Mouse (Mus musculus): Measurements from ENCODE around the gene Adamts15.

Adamts15 gene

GRCm38 (mm10) chr9:30922197-30922894 lies at the start of gene Adamts15:
Gene Adamts15 (minus strand): TSS chr9:30922452.
- peak; percentile 75 for DNase-seq (ENCODE audit: extremely low spot score, low spot score)

GRCm38 (mm10) chr9:30971967-30972366 lies 49.7 kb upstream of the Adamts15 start:
- DNase-seq (ENCODE audit: extremely low spot score, low spot score), result no peak

- DNase-seq (ENCODE audit: extremely low spot score, low spot score), result no peak
Measured at GRCm38 (mm10) chr9:30970001-30970400, 47.7 kb upstream of the Adamts15 start.

- no peak for DNase-seq (ENCODE audit: extremely low spot score, low spot score)
Measured at GRCm38 (mm10) chr9:30968130-30968529, 45.9 kb upstream of the Adamts15 start.

DNA sequence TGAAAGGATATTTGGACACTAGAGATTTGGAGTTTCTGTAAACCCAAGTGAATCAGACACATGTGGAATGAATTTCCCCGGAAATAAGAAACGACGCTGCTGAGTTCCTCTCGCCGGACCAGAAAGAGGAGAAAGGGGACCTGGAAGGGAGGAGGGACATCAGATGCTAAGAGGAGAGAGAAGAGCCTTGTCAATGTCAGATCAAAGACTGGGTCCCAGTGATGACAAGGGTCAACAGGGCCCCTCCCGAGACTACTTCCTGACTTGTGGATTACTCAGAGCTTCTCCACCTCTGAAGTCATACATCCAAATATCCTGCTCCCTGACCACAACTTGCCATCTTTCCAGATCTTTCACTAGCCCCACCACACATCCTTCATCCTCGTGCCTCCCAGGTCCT lies 44.6 kb upstream of the Adamts15 start:
- no peak for DNase-seq (ENCODE audit: extremely low spot score, low spot score)

DNA sequence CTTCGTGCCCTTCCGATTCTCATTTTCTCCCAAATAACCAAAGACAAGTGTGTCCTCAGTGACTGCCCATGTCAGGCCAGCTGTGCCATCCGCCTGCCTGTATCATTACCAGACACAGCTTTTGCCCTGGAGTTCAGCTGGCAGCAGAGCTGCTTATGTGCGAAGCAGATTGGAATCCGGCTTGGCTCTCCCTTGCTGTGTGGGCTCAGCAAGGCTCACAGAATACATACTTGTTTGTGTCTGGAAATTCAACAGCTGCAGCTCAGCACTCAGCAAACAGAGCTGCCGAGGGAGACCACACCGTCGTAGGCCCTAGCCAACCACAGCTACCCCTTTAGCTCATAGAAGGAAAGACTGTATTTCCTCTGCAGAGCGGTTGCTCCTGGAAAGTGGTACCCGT lies 42.4 kb upstream of the Adamts15 start:
- no peak for DNase-seq (ENCODE audit: extremely low spot score, low spot score)

DNA sequence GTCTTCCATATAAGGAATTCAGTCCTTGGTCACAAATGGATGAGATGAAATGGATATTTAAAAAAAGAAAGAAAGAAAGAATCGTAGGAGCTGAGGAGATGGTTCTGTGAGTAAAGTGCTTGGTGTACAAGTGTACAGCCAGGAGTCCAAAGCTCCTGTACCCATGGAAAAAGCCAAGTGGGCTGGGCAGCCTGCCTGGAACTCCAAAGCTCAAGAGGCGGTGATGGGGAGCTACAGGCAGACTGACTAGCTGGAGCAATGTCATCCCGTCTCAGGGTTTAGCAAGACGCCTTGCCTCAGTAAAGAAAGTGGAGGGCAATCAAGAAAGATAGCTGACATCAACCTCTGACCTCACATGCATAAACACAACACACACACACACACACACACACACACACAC lies 41.5 kb upstream of the Adamts15 start:
- no peak for DNase-seq (ENCODE audit: extremely low spot score, low spot score)

DNA sequence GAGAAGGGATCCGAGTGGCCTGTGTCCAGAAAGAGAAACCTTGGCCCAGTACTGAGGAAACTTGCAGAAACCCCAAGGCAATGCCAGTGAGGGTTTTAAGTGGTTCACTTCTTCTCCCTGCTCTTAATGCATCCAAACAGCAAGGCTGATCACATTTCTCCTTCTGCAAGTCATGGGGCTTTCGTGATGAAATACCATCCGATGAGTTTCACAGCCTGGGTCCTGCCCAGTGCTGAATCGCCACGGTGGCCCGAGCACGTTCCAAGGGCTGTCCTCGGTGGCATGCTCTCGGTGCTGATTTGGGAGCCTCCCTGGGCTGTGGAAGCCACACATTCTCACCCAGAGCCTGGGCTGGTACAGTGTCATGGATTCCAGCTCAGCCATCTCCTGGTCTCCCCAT lies 33.0 kb upstream of the Adamts15 start:
- DNase-seq (ENCODE audit: extremely low spot score, low spot score), result no peak

DNA sequence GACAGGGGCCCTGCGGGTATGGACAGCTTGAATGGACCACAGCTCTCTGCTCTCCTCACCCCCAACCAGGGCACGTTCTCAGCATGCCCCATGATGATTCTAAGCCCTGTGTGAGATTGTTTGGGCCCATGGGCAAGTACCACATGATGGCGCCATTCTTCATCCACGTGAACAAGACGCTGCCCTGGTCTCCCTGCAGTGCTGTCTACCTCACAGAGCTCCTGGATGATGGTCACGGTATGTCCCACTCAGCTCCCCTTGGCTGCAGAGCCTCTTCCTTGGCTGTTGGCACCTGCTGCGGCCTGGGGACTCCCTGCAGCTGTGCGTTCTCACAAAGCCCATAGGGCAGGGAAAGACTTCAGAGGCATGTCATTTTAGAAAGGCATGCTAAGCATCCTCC lies 31.0 kb upstream of the Adamts15 start:
- no peak for DNase-seq (ENCODE audit: extremely low spot score, low spot score)

DNA sequence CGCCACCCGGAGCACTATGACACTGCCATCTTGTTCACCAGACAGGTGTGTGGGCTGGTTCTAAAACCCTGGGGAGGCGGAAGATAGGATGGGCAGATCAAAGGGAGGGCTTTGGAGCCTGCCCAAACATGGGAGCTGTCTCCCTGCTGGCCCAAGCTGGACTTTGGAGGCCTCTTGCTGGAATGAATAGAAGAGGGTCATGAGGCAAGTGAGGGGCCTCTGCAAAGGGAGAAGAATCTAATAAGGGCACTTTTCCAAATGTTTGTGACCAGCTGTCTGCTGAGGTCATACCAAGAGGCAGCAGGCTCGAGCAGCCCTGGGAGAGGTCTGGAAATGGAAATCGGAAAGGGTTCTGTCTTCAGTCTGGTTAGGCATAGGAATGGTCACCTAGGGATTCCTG lies 29.2 kb upstream of the Adamts15 start:
- no peak for DNase-seq (ENCODE audit: extremely low spot score, low spot score)

GRCm38 (mm10) chr9:30950592-30950991 lies 28.3 kb upstream of the Adamts15 start:
- DNase-seq (ENCODE audit: extremely low spot score, low spot score), result no peak

DNA sequence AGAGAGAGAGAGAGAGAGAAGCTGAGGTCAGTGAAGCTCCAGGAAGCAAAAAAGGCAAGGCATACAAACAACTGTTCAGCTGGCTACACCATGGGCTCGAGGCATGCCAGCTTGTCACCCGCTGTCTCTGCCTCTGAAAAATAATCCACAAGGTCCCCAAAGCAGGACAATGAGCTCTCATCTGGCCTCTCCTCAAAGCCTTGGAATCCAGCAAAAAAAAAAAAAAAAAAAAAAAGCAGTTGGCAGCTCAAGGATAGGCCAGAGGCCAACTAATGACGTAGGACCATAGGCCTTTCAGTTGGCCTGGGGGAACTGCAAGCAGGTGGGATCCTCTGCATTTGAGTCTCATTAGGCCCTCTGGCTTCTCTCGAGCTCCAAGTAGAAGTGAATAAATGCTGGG lies 27.7 kb upstream of the Adamts15 start:
- DNase-seq (ENCODE audit: extremely low spot score, low spot score), result no peak

DNA sequence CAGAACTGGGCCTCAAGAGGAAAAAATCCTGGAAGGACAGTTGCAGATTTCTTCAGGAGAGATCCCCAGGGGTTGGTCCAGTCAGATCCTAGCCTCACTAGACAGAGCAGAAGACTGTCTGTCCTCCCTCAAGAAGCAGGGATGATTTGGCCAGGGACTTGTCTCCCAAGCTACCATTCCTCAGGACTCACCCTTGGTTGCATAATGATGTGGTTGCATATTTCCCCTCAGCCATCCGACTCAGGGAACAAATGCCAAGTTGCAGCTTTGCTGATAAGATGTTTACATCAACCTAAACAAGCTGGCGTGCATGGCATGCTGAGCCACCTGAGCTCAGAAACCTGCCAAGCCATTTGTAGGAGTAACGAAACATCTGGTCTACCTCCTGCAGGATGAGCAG lies 27.2 kb upstream of the Adamts15 start:
- DNase-seq (ENCODE audit: extremely low spot score, low spot score), result no peak

DNA sequence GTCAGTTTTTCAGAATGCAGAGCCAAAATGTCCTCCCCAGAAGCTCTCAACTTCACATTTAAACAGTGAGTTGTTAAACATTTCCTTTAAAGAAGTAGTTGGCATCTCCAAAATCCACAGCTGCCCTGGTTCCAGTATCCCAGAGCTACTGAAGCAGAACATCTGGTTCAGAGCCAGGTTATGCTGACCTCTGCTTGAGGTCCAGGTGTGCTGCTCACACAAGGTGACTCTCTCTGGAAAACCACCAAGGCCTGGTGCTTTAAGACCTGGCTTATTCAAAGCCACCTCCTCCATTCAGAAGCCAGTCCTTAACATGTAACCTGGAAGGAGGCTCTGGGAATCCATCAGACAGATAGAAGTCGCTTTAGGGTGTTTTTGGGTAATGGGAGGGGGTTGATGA lies 23.0 kb upstream of the Adamts15 start:
- no peak for DNase-seq (ENCODE audit: extremely low spot score, low spot score)

GRCm38 (mm10) chr9:30944234-30944633 lies 22.0 kb upstream of the Adamts15 start:
- no peak for DNase-seq (ENCODE audit: extremely low spot score, low spot score)

DNA sequence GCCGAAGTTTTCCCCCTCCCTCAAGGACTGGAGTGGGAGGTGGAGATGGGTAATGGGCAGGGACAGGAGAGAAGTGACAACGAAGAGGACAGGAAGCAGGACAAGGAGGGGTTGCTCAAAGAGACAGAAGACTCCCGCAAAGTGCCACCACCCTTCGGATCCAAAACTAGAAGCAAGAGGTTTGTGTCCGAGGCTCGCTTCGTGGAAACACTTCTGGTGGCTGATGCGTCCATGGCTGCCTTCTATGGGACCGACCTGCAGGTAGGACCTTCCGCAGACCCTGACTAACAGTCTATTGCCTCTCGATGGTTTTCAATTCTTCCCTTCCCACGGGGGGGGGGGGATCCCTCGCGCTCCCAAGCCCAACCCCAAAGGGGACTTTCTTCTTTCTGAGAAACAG lies 21.1 kb upstream of the Adamts15 start:
- DNase-seq (ENCODE audit: extremely low spot score, low spot score), result no peak

DNA sequence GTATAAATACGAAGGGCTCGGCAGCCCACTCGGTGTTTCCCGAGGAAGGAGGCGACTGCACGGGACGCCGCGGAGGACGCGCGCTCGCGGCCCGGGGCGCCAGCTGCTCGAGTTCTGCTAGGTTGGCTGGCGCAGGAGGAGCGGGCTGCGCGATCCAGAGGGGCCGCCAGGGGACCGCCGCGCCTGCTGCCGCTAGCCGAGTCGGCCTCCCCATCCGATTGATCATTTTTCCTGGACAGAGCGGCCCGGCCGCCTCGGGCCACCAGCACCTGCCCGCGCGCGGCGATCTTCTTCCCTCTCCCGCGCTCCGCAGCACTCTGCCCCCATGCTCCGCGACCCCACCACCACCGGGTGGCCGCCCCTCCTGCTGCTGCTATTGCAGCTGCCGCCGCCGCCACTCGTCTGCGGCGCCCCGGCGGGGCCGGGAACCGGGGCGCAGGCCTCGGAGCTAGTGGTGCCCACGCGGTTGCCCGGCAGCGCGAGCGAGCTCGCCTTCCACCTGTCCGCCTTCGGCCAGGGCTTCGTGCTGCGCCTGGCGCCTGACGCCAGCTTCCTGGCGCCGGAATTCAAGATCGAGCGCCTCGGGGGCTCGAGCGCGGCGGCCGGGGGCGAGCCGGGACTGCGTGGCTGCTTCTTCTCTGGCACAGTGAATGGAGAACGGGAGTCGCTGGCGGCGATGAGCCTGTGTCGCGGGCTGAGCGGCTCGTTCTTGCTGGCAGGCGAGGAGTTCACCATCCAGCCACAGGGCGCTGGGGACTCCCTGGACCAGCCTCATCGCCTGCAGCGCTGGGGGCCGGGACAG lies 20.5 kb upstream of the Adamts15 start, which contains the start of gene Adamts8:
Gene Adamts8, plus strand, starts transcription at position 51 of the 802 bp plus-strand sequence.
- peak; percentile 79 for DNase-seq (ENCODE audit: extremely low spot score, low spot score)

GRCm38 (mm10) chr9:30940328-30940727 lies 18.1 kb upstream of the Adamts15 start:
- DNase-seq (ENCODE audit: extremely low spot score, low spot score), result peak; percentile 92

DNA sequence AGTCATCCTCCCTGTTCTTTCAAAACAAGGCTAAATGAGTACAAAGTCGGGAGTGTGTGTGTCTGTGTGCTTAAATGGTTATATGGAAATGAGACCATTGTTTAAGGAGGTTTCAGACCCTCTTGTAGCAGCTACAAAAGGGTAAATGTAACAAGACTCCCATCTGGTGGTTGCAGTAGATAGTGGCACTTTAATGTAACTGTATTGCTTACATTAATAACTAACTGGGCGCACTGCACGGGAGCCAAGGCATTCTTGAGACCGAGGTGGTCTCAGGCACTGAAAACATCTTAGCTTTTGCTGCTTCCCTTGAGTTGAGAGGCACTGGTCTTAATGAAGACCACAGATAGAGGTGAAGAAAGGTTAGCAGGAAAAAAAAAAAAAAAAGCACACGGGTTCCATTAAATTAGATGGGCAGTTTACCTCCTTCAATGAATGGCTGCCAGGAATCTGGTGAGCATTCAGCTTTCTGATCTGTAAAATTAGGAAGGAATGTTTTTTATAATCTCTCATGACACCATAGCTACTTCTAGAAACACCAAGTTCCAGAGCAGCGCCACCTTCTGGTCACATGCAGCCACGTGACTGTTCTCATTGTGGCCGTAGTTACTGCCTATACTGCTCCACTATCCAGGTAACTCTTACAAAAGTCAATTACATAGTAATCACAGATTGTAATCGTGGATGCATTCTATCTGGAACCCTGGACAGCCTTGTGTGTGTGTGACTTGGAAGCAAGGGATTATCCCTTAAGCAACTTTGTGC lies 14.6 kb upstream of the Adamts15 start:
- DNase-seq (ENCODE audit: extremely low spot score, low spot score), result peak; percentile 47

GRCm38 (mm10) chr9:30934827-30935226 lies 12.6 kb upstream of the Adamts15 start:
- DNase-seq (ENCODE audit: extremely low spot score, low spot score), result no peak

DNA sequence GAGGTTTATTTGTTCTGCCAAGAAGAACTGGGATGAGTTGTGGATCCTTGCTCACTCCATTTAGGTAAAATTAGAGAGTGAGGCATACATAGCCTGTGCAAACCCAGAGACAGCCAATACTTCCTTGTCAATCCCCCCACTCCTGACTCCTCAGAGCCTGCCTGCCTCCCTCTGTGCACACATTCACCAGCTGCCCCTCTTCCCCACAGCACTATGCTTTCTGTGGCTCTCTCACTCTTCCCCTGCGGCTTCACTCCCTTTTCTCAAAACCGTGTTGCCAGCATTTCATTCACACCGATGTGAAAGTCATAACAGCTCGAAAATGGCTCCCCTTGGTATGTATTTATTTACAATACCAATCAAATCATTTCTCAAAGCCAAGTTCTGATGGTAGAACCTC lies 10.1 kb upstream of the Adamts15 start:
- no peak for DNase-seq (ENCODE audit: extremely low spot score, low spot score)

GRCm38 (mm10) chr9:30928759-30929158 lies 6.5 kb upstream of the Adamts15 start:
- no peak for DNase-seq (ENCODE audit: extremely low spot score, low spot score)

All from neural tube, embryonic 10.5 days (tissue).